Mouse (Mus musculus): ENCODE results near the gene Rab14.

Gene Rab14

GRCm38 (mm10) chr2:35199971-35200897 is 686 bp downstream of the Rab14 start:
- DNase-seq (ENCODE audit: low spot score in 2 of 2): peak; percentile 64 to 66

GRCm38 (mm10) chr2:35199541-35199940 is 1.4 kb downstream of the Rab14 start:
- DNase-seq (ENCODE audit: low spot score in 2 of 2): no peak

GRCm38 (mm10) chr2:35195626-35196544 is 5.0 kb downstream of the Rab14 start:
- DNase-seq (ENCODE audit: low spot score in 2 of 2): no peak

- DNase-seq (ENCODE audit: low spot score in 2 of 2): no peak
Observed at GRCm38 (mm10) chr2:35193976-35194375, 6.9 kb downstream of the Rab14 start.

- DNase-seq (ENCODE audit: low spot score in 2 of 2): no peak
Observed at GRCm38 (mm10) chr2:35188929-35189328, 12.0 kb downstream of the Rab14 start.

- DNase-seq (ENCODE audit: low spot score in 2 of 2): no peak
Observed at GRCm38 (mm10) chr2:35183115-35183673, 17.7 kb downstream of the Rab14 start.

GRCm38 (mm10) chr2:35178153-35178552 is 22.8 kb downstream of the Rab14 start:
- no peak for DNase-seq (ENCODE audit: low spot score in 2 of 2)

- DNase-seq (ENCODE audit: low spot score in 2 of 2): no peak
Observed at GRCm38 (mm10) chr2:35175281-35176065, 25.4 kb downstream of the Rab14 start.

- no peak for DNase-seq (ENCODE audit: low spot score in 2 of 2)
Observed at GRCm38 (mm10) chr2:35174100-35174499, 26.8 kb downstream of the Rab14 start.

GRCm38 (mm10) chr2:35173666-35174065 is 27.3 kb downstream of the Rab14 start:
- DNase-seq (ENCODE audit: low spot score in 2 of 2): no peak

- no peak for DNase-seq (ENCODE audit: low spot score in 2 of 2)
Observed at GRCm38 (mm10) chr2:35172246-35172645, 28.7 kb downstream of the Rab14 start.

GRCm38 (mm10) chr2:35171341-35171861 is 29.5 kb downstream of the Rab14 start:
- DNase-seq (ENCODE audit: low spot score in 2 of 2): no peak

- no peak for DNase-seq (ENCODE audit: low spot score in 2 of 2)
Observed at GRCm38 (mm10) chr2:35169452-35169851, 31.5 kb downstream of the Rab14 start.

- DNase-seq (ENCODE audit: low spot score in 2 of 2): no peak
Observed at GRCm38 (mm10) chr2:35166816-35167215, 34.1 kb downstream of the Rab14 start.

GRCm38 (mm10) chr2:35165416-35165815 is 35.5 kb downstream of the Rab14 start:
- no peak for DNase-seq (ENCODE audit: low spot score in 2 of 2)

- DNase-seq (ENCODE audit: low spot score in 2 of 2): no peak
Observed at GRCm38 (mm10) chr2:35163396-35163795, 37.5 kb downstream of the Rab14 start.

- DNase-seq (ENCODE audit: low spot score in 2 of 2): no peak
Observed at GRCm38 (mm10) chr2:35161846-35162488, 39.0 kb downstream of the Rab14 start.

- no peak for DNase-seq (ENCODE audit: low spot score in 2 of 2)
Observed at GRCm38 (mm10) chr2:35160206-35160605, 40.7 kb downstream of the Rab14 start.

GRCm38 (mm10) chr2:35158358-35158757 is 42.6 kb downstream of the Rab14 start:
- DNase-seq (ENCODE audit: low spot score in 2 of 2): no peak

GRCm38 (mm10) chr2:35157836-35158235 is 43.1 kb downstream of the Rab14 start:
- DNase-seq (ENCODE audit: low spot score in 2 of 2): no peak

- no peak for DNase-seq (ENCODE audit: low spot score in 2 of 2)
Observed at GRCm38 (mm10) chr2:35156985-35157384, 43.9 kb downstream of the Rab14 start.

Data from right cerebral cortex, postnatal 10 days (tissue).